Mouse (Mus musculus) adrenal gland, adult 2 months (tissue): ENCODE measurements around the gene Prmt7. TPM values are rescaled to one million over a fixed set of nuclear protein-coding genes. Genes with fewer than 3 reads are reported as not detected.
"Not testable (repeated sequence)": the region's sequence is repeated elsewhere in the genome, so short reads cannot be mapped to it uniquely, and the experiment has no call there.

Experiments
- DNase-seq: peaks from one replicate; pipeline ENCODE4 v3.0.0; 2021
- long read RNA-seq: library from polyadenylated mRNA; stranded (forward); transcript quantifications from one replicate; pipeline ENCODE4 v2.0.0, GENCODE M21; 2021
- polyA plus RNA-seq: library from polyadenylated mRNA; depleted of rRNA; stranded (reverse); fragments of >200 nt; gene quantifications from 2 replicates; pipeline ENCODE4 v1.2.3, GENCODE M21; 2012; rRNA removed
- total RNA-seq, 2 experiments: library from RNA; stranded (reverse); gene quantifications; 2 replicates each; pipeline ENCODE4 v1.2.3; 2021

Prmt7 gene
- total RNA-seq (10 to 100 TPM; 23.0 to 28.1 TPM), polyA plus RNA-seq (14.1 and 19.8 TPM in 2 replicates)
- long read RNA-seq, transcript Prmt7-201 (18 exons, 3,472 nt) = major isoform, 69 of 84 reads
- long read RNA-seq, partial matches to known transcripts = 12 of 84 reads
- long read RNA-seq, other reads (novel, unspliced or antisense) = 3 of 84 reads

GRCm38 (mm10) chr8:106210821-106211345 is at the start of gene Prmt7, which contains the start of gene Slc7a6os:
Prmt7 (plus strand) TSS chr8:106210936.
Slc7a6os (minus strand) TSS chr8:106210935.
- DNase-seq = peak; percentile 97

- no peak for DNase-seq
Measured at GRCm38 (mm10) chr8:106163251-106163650, 47.5 kb upstream of the Prmt7 start.

- peak; percentile 70 for DNase-seq
Measured at GRCm38 (mm10) chr8:106165460-106165859, 45.3 kb upstream of the Prmt7 start.

- DNase-seq = peak; percentile 93
Measured at GRCm38 (mm10) chr8:106168356-106169016, 42.2 kb upstream of the Prmt7 start, which contains the start of gene Slc7a6. Slc7a6 (plus strand) TSS chr8:106168857.

GRCm38 (mm10) chr8:106169017-106169933 is 41.5 kb upstream of the Prmt7 start:
- DNase-seq = peak; percentile 71

GRCm38 (mm10) chr8:106169934-106170480 is 40.7 kb upstream of the Prmt7 start:
- DNase-seq = no peak

- DNase-seq = no peak
Measured at GRCm38 (mm10) chr8:106173566-106173965, 37.2 kb upstream of the Prmt7 start.

- DNase-seq = no peak
Measured at GRCm38 (mm10) chr8:106176891-106177290, 33.8 kb upstream of the Prmt7 start.

GRCm38 (mm10) chr8:106177594-106177993 is 33.1 kb upstream of the Prmt7 start:
- DNase-seq = no peak

- DNase-seq = no peak
Measured at GRCm38 (mm10) chr8:106178428-106178827, 32.3 kb upstream of the Prmt7 start.

GRCm38 (mm10) chr8:106185628-106186270 is 25.0 kb upstream of the Prmt7 start:
- DNase-seq = peak; percentile 50

GRCm38 (mm10) chr8:106186394-106186793 is 24.3 kb upstream of the Prmt7 start:
- DNase-seq = no peak

GRCm38 (mm10) chr8:106189162-106189561 is 21.6 kb upstream of the Prmt7 start:
- no peak for DNase-seq

GRCm38 (mm10) chr8:106191639-106192038 is 19.1 kb upstream of the Prmt7 start:
- no peak for DNase-seq

- DNase-seq = peak; percentile 32
Measured at GRCm38 (mm10) chr8:106193162-106193561, 17.6 kb upstream of the Prmt7 start.

GRCm38 (mm10) chr8:106194062-106194461 is 16.7 kb upstream of the Prmt7 start:
- DNase-seq = no peak

GRCm38 (mm10) chr8:106198741-106199140 is 12.0 kb upstream of the Prmt7 start:
- DNase-seq = peak; percentile 70

GRCm38 (mm10) chr8:106199596-106199995 is 11.1 kb upstream of the Prmt7 start:
- not testable (repeated sequence) for DNase-seq

GRCm38 (mm10) chr8:106210035-106210731 is 553 bp upstream of the Prmt7 start:
- peak; percentile 22 for DNase-seq

- DNase-seq = no peak
Measured at GRCm38 (mm10) chr8:106211421-106211820, 685 bp downstream of the Prmt7 start.

- DNase-seq = no peak
Measured at GRCm38 (mm10) chr8:106213959-106214358, 3.2 kb downstream of the Prmt7 start.
